In genomic region chr1:82183913-82184442, GRCm38 (mm10) we compare ENCODE assay signal across 18 mouse cellular contexts. TPM values are rescaled to one million over a fixed set of nuclear protein-coding genes. Genes with fewer than 3 reads are reported as not detected.
A peak's percentile ranks its signal among the peaks of the same experiment; 100 is the strongest.
DNase-seq lines count a peak whose midpoint lies in the region; ATAC-seq and TF ChIP-seq lines count a peak whose summit lies in the region.
"Had no signal": no experiment of that assay in that cellular context is flagged by ENCODE, and none has a peak within 500 bp of the region (broad histone marks: within the 10 kb centered on the region; RNA-seq: fewer than 3 reads in every experiment).

No protein-coding gene starts in this region.

- H3K4me2 ChIP-seq in heart, embryonic 12.5 days = no peak overlapping the region
- H3K4me2 ChIP-seq in liver, embryonic 11.5 days = no peak overlapping the region
- peak overlapping the region; percentile 17; the same call in 1 of the 2 replicates for H3K4me2 ChIP-seq in lung, embryonic 16.5 days (ENCODE audit: low read depth, low read length)
- H3K4me2 ChIP-seq in forebrain, postnatal 0 days (ENCODE audit: low read depth) = no peak overlapping the region
- H3K4me2 ChIP-seq: embryonic facial prominence, embryonic 13.5 days; neural tube, embryonic 15.5 days had no signal

- H3K4me3 ChIP-seq in heart, embryonic 12.5 days = no peak overlapping the region
- no peak overlapping the region for H3K4me3 ChIP-seq in heart, embryonic 10.5 days
- no peak overlapping the region for H3K4me3 ChIP-seq in liver, embryonic 11.5 days (ENCODE audit: low read depth, low read length)
- H3K4me3 ChIP-seq in lung, embryonic 16.5 days (ENCODE audit: low read length) = no peak overlapping the region
- H3K4me3 ChIP-seq in forebrain, postnatal 0 days (ENCODE audit: low read depth, low read length) = no peak overlapping the region
- H3K4me3 ChIP-seq: embryonic facial prominence, embryonic 13.5 days; neural tube, embryonic 15.5 days had no signal

- DNase-seq in heart, embryonic 10.5 days (ENCODE audit: low spot score) = no peak
- DNase-seq in NIH3T3 (ENCODE audit: low read depth) = peak; percentile 55
- DNase-seq in liver, embryonic 11.5 days (ENCODE audit: low spot score) = no peak
- no peak for DNase-seq in left cerebral cortex, adult 8-10 months (ENCODE audit: low spot score in 2 of 2)
- DNase-seq in forebrain, postnatal 0 days = no peak
- DNase-seq in gastrocnemius, postnatal 14 days = no peak
- DNase-seq: cerebellum, postnatal 36 days; kidney, adult 11 months; right cerebral cortex, adult 18-20 months; thymus, adult 2 months had no signal

- H3K9ac ChIP-seq in heart, embryonic 12.5 days = no peak overlapping the region
- no peak overlapping the region for H3K9ac ChIP-seq in liver, embryonic 11.5 days (ENCODE audit: low read depth, low read length)
- H3K9ac ChIP-seq in lung, embryonic 16.5 days (ENCODE audit: low read length) = no peak overlapping the region
- H3K9ac ChIP-seq in forebrain, postnatal 0 days = no peak overlapping the region
- H3K9ac ChIP-seq: embryonic facial prominence, embryonic 13.5 days; neural tube, embryonic 15.5 days had no signal

- ATAC-seq in heart, embryonic 12.5 days (ENCODE audit: insufficient number of reproducible peaks, low FRiP score) = no peak
- ATAC-seq in liver, embryonic 11.5 days (replicated peaks; ENCODE audit: low FRiP score) = peak; percentile 53
- peak; percentile 80 for ATAC-seq in lung, embryonic 16.5 days (ENCODE audit: low read depth)
- no peak; the same call in 1 of the 2 replicates for ATAC-seq in forebrain, postnatal 0 days

- no peaks in the 10 kb centered on the region for H3K27me3 ChIP-seq in heart, embryonic 12.5 days (replicated peaks)
- no peaks in the 10 kb centered on the region for H3K27me3 ChIP-seq in heart, embryonic 10.5 days (ENCODE audit: insufficient read depth, poor library complexity, severe bottlenecking)
- H3K27me3 ChIP-seq in liver, embryonic 11.5 days (replicated peaks; ENCODE audit: control insufficient read depth, insufficient read depth, low read length) = no peaks in the 10 kb centered on the region
- no peaks in the 10 kb centered on the region for H3K27me3 ChIP-seq in lung, embryonic 16.5 days (ENCODE audit: control insufficient read depth, insufficient read depth, low read depth, low read length)
- no peaks in the 10 kb centered on the region for H3K27me3 ChIP-seq in forebrain, postnatal 0 days (ENCODE audit: insufficient read depth, low read length)
- H3K27me3 ChIP-seq: embryonic facial prominence, embryonic 13.5 days; neural tube, embryonic 15.5 days had no signal

- no peak for TF ChIP-seq CTCF in forebrain, postnatal 0 days (IDR thresholded peaks at IDR 0.05; ENCODE audit: low read depth)

- H3K27ac ChIP-seq in heart, embryonic 12.5 days (ENCODE audit: poor library complexity, severe bottlenecking) = peak overlapping the region; percentile 54
- no peak overlapping the region for H3K27ac ChIP-seq in heart, embryonic 10.5 days
- H3K27ac ChIP-seq in liver, embryonic 11.5 days (ENCODE audit: low read depth, low read length) = no peak overlapping the region
- H3K27ac ChIP-seq in lung, embryonic 16.5 days (ENCODE audit: low read length) = no peak overlapping the region
- H3K27ac ChIP-seq in forebrain, postnatal 0 days (ENCODE audit: low read depth, low read length) = no peak overlapping the region
- H3K27ac ChIP-seq: embryonic facial prominence, embryonic 13.5 days; neural tube, embryonic 15.5 days had no signal

- no peaks in the 10 kb centered on the region for H3K36me3 ChIP-seq in heart, embryonic 12.5 days
- H3K36me3 ChIP-seq in heart, embryonic 10.5 days = no peaks in the 10 kb centered on the region
- no peaks in the 10 kb centered on the region for H3K36me3 ChIP-seq in liver, embryonic 11.5 days (ENCODE audit: control insufficient read depth, insufficient read depth, low read length)
- no peaks in the 10 kb centered on the region for H3K36me3 ChIP-seq in lung, embryonic 16.5 days (ENCODE audit: control insufficient read depth, insufficient read depth, low read length)
- H3K36me3 ChIP-seq in forebrain, postnatal 0 days (ENCODE audit: insufficient read depth) = no peaks in the 10 kb centered on the region
- H3K36me3 ChIP-seq: embryonic facial prominence, embryonic 13.5 days; neural tube, embryonic 15.5 days had no signal

- intact Hi-C loops in gastrocnemius, postnatal 14 days (cut with DNase I; ENCODE audit: low total_unique reads) = no loop called here

- 52% methylated on average over 8 of the region's 8 CpGs for WGBS in heart, embryonic 12.5 days
- 64% methylated on average over 8 of the region's 8 CpGs for WGBS in heart, embryonic 10.5 days
- WGBS in liver, embryonic 11.5 days = 67% methylated on average over 8 of the region's 8 CpGs
- WGBS in lung, embryonic 16.5 days = 45% methylated on average over 8 of the region's 8 CpGs
- WGBS in forebrain, postnatal 0 days = 79% methylated on average over 8 of the region's 8 CpGs

- H3K4me1 ChIP-seq in heart, embryonic 12.5 days (replicated peaks) = peaks cover 30% of the 10 kb centered on the region
- H3K4me1 ChIP-seq in heart, embryonic 10.5 days = peaks cover 16% of the 10 kb centered on the region; the same call in 1 of the 2 replicates
- H3K4me1 ChIP-seq in liver, embryonic 11.5 days (replicated peaks; ENCODE audit: control insufficient read depth, insufficient read depth, low read length) = no peaks in the 10 kb centered on the region
- H3K4me1 ChIP-seq in lung, embryonic 16.5 days (replicated peaks; ENCODE audit: control insufficient read depth, insufficient read depth, low read length) = peaks cover 4% of the 10 kb centered on the region
- H3K4me1 ChIP-seq in forebrain, postnatal 0 days (ENCODE audit: insufficient read depth) = no peaks in the 10 kb centered on the region
- H3K4me1 ChIP-seq: embryonic facial prominence, embryonic 13.5 days had no signal

- no peaks in the 10 kb centered on the region for H3K9me3 ChIP-seq in heart, embryonic 12.5 days (replicated peaks)
- H3K9me3 ChIP-seq in heart, embryonic 10.5 days = no peaks in the 10 kb centered on the region
- H3K9me3 ChIP-seq in liver, embryonic 11.5 days (ENCODE audit: control insufficient read depth, low read length) = no peaks in the 10 kb centered on the region
- no peaks in the 10 kb centered on the region for H3K9me3 ChIP-seq in lung, embryonic 16.5 days (ENCODE audit: control insufficient read depth, low read length)
- H3K9me3 ChIP-seq in forebrain, postnatal 0 days (ENCODE audit: low read length) = no peaks in the 10 kb centered on the region
- H3K9me3 ChIP-seq: embryonic facial prominence, embryonic 13.5 days; neural tube, embryonic 15.5 days had no signal

RNA-seq across cellular contexts. Expression of gene Gm9747, which starts 48.9 kb away (rescaled TPM):
- 40.0 and 42.3 TPM in 2 replicates for polyA plus RNA-seq in heart, embryonic 12.5 days (2016; fragmentation: Nextera tagmentation; extraction: Ambion mirVana)
- polyA plus RNA-seq in heart, embryonic 10.5 days (2016; fragmentation: Nextera tagmentation; extraction: Ambion mirVana) = 28.0 and 32.2 TPM in 2 replicates
- 12.1 and 12.6 TPM in 2 replicates for polyA plus RNA-seq in liver, embryonic 11.5 days (2014; fragmentation: Nextera tagmentation; extraction: Ambion mirVana)
- 32.1 and 33.9 TPM in 2 replicates for polyA plus RNA-seq in lung, embryonic 16.5 days (2015; fragmentation: Nextera tagmentation; extraction: Ambion mirVana)
- total RNA-seq in left cerebral cortex, adult 8-10 months (2022) = not detected
- total RNA-seq in forebrain, postnatal 0 days (2014; rRNA removed) = not detected in 2 replicates
- 9.6 and 14.8 TPM in 2 replicates for polyA plus RNA-seq in forebrain, postnatal 0 days (2015; fragmentation: Nextera tagmentation; extraction: Ambion mirVana)
- total RNA-seq in gastrocnemius, postnatal 14 days (2021) = not detected
- total RNA-seq: hematopoietic stem cell, adult 5-6 weeks; left cerebral cortex, postnatal 25 days; megakaryocyte progenitor cell, adult 5-6 weeks; midbrain, postnatal 0 days had no signal
- polyA plus RNA-seq: thymus, adult 2 months had no signal

Comparison
In these comparisons a context has a peak if more than half of its experiments do, and no peak if none do; other contexts are left out.
1. ATAC-seq: peak in liver, embryonic 11.5 days (single experiment) and lung, embryonic 16.5 days (single experiment); none in heart, embryonic 12.5 days (single experiment) and forebrain, postnatal 0 days (single experiment).